Mouse (Mus musculus): ENCODE results near the gene Pkm. TPM values are rescaled to one million over a fixed set of nuclear protein-coding genes. Genes with fewer than 3 reads are reported as not detected.

Gene Pkm
- polyA plus RNA-seq, 1 experiment from 2014 or later, result 1,075 TPM

DNA sequence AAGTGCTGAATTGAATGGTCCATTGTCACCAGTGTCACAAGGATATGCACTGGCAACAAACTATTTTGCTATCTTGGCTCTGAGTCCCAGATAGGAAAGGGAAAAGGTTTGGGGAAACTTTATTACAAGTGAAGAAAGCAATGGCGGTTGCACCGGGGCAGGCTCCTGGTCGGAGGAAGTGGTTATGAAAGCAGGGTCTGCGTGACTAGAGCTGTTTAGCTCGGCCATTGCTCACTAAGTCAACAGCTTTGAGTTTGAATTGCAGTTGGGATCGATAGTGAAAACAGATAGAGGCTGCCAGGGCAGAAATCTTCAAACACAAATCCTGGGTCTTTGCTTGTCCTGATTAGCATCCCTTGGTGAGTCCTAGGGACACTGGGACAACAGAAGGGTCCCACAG, 11.7 kb downstream of the Pkm start:
- WGBS, result 87% methylated on average over 6 of the region's 6 CpGs
- no peak overlapping the region for H3K9ac ChIP-seq
- ATAC-seq (replicated peaks), result no peak
- peaks cover 71% of the 10 kb centered on the region for H3K36me3 ChIP-seq (replicated peaks)
- no peak overlapping the region for H3K4me2 ChIP-seq
- no peaks in the 10 kb centered on the region for H3K9me3 ChIP-seq
- peaks cover 14% of the 10 kb centered on the region for H3K4me1 ChIP-seq
- no peak overlapping the region for H3K27ac ChIP-seq
- H3K27me3 ChIP-seq (replicated peaks), result no peaks in the 10 kb centered on the region
- H3K4me3 ChIP-seq, result no peak overlapping the region

DNA sequence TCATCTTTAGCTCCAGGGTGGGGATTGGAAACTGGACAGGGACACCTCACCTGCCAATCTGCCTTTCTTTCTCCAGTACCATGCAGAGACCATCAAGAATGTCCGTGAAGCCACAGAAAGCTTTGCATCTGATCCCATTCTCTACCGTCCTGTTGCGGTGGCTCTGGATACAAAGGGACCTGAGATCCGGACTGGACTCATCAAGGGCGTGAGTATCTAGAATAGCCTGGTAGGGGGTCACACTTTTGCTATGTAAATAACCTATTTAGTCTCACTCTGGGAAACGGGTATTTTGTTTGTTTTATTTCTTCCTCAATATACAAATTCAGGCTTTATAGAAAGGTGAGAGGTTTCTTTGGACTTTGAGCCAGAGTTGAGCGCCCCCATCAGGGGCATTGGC, 12.3 kb downstream of the Pkm start:
- no peak overlapping the region for H3K9ac ChIP-seq
- H3K36me3 ChIP-seq (replicated peaks), result peaks cover 76% of the 10 kb centered on the region
- H3K27ac ChIP-seq, result no peak overlapping the region
- H3K4me2 ChIP-seq, result no peak overlapping the region
- H3K4me3 ChIP-seq, result no peak overlapping the region
- no peak for ATAC-seq (replicated peaks)
- H3K9me3 ChIP-seq, result no peaks in the 10 kb centered on the region
- no peaks in the 10 kb centered on the region for H3K27me3 ChIP-seq (replicated peaks)
- peaks cover 8% of the 10 kb centered on the region for H3K4me1 ChIP-seq
- WGBS, result 70% methylated on average over 7 of the region's 7 CpGs

GRCm38 (mm10) chr9:59669172-59669571, 13.0 kb downstream of the Pkm start:
- Histone ChIP-seq H3K4me3 (no peak overlapping the region), H3K4me2 (no peak overlapping the region), H3K27ac (no peak overlapping the region), H3K4me1 (0 out of 2 replicates have a peak, but pooled peaks cover under 1% of the 10 kb centered on the region), H3K9me3 (no peaks in the 10 kb centered on the region), H3K36me3 (replicated peaks) (peaks cover 81% of the 10 kb centered on the region), H3K27me3 (replicated peaks) (no peaks in the 10 kb centered on the region), H3K9ac (no peak overlapping the region)
- ATAC-seq (replicated peaks), result no peak
- WGBS, result 77% methylated on average over 4 of the region's 4 CpGs

DNA sequence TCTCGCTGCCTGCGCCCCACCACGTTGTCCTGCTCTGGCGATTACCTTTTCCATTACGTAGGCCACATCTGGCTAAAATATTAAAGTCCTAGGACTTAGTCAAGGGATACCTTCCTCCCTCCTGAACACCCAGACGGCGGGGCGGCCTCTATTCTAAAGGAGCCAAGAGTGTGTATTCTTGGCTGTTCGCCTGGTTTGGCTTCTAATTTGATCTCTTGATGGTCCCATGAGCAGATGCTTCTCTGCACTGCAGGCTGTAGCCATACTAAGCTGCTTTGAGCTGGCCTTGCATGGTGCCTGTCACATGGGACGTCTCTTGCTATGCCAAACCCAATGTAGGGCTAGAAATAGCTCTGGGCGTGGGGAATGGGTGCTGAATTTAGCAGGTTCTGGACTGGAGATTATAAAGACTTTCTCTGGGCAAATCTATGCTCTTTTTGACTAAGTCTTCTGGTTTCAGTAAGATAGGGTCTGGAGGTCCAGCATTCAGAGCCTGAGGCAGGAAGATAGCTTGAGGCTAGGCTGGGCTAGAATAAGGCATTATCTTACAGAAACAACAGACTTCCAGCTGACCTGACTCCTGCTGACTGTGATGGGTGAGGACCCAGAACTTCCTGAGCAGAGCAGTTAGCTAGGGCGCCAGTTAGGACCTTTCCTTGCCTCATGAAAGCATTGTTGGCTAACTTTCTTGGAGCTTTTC, 16.2 kb downstream of the Pkm start:
- Histone ChIP-seq H3K9me3 (no peaks in the 10 kb centered on the region), H3K4me2 (no peak overlapping the region), H3K27me3 (replicated peaks) (no peaks in the 10 kb centered on the region), H3K9ac (no peak overlapping the region), H3K4me1 (no peaks in the 10 kb centered on the region), H3K27ac (no peak overlapping the region), H3K36me3 (replicated peaks) (peaks cover 88% of the 10 kb centered on the region), H3K4me3 (no peak overlapping the region)
- 88% methylated on average over 12 of the region's 12 CpGs for WGBS
- no peak for ATAC-seq (replicated peaks)

DNA sequence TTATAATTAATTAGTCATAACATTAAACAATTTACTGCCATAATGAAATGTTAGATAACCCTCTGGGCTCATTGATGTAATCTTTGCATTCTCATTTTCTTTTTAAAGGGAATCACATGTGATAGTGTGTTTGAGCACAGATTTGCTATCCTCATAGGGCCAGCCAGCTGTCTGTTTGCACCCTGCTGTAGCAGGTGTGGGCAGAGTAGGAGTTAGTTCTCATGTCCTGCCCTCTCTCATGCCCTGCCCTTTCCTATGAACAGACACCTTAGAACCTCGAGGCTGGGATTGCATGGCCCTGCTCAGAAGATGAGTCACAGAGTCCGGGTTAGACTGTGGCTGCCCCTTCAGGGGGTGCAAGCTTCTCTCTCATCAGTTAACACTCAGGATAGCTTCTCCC, 17.3 kb downstream of the Pkm start:
- Histone ChIP-seq H3K4me2 (no peak overlapping the region), H3K9me3 (no peaks in the 10 kb centered on the region), H3K36me3 (replicated peaks) (peaks cover 90% of the 10 kb centered on the region), H3K4me1 (no peaks in the 10 kb centered on the region), H3K4me3 (no peak overlapping the region), H3K27me3 (replicated peaks) (no peaks in the 10 kb centered on the region), H3K27ac (no peak overlapping the region), H3K9ac (no peak overlapping the region)
- WGBS, result 74% methylated on average over 2 of the region's 2 CpGs
- no peak for ATAC-seq (replicated peaks)

GRCm38 (mm10) chr9:59675598-59675997, 19.4 kb downstream of the Pkm start:
- Histone ChIP-seq H3K36me3 (replicated peaks) (peaks cover 77% of the 10 kb centered on the region), H3K4me2 (no peak overlapping the region), H3K4me1 (peaks cover 12% of the 10 kb centered on the region), H3K9me3 (no peaks in the 10 kb centered on the region), H3K27ac (no peak overlapping the region), H3K4me3 (no peak overlapping the region), H3K27me3 (replicated peaks) (peaks cover 2% of the 10 kb centered on the region; the same call in 1 of the 2 replicates), H3K9ac (no peak overlapping the region)
- no peak for ATAC-seq (replicated peaks)
- 88% methylated on average over 14 of the region's 14 CpGs for WGBS

GRCm38 (mm10) chr9:59678313-59678712, 22.1 kb downstream of the Pkm start:
- Histone ChIP-seq H3K27ac (no peak overlapping the region), H3K4me3 (no peak overlapping the region), H3K4me2 (no peak overlapping the region), H3K4me1 (peaks cover 15% of the 10 kb centered on the region), H3K9me3 (no peaks in the 10 kb centered on the region), H3K9ac (no peak overlapping the region), H3K27me3 (replicated peaks) (peaks cover 9% of the 10 kb centered on the region), H3K36me3 (replicated peaks) (peaks cover 51% of the 10 kb centered on the region)
- WGBS, result 7% methylated on average over 1 of the region's 1 CpGs
- ATAC-seq (replicated peaks), result no peak; the same call in 1 of the 2 replicates

- Histone ChIP-seq H3K4me3 (peak within 1 kb of the TSS; percentile 65), H3K27me3 (replicated peaks) (peaks cover 9% of the 10 kb centered on the region), H3K36me3 (replicated peaks) (peaks cover 37% of the 10 kb centered on the region), H3K4me1 (peaks cover 15% of the 10 kb centered on the region), H3K27ac (peak within 1 kb of the TSS; percentile 50; the same call in 1 of the 2 replicates), H3K4me2 (peak within 1 kb of the TSS; percentile 96), H3K9ac (peak within 1 kb of the TSS; percentile 72), H3K9me3 (no peaks in the 10 kb centered on the region)
- 1% methylated on average over 47 of the region's 47 CpGs for WGBS
- ATAC-seq (replicated peaks), result peak; percentile 96
Observed at GRCm38 (mm10) chr9:59679678-59680533, 23.7 kb downstream of the Pkm start, which contains the start of gene Gramd2. Gene Gramd2 (plus strand): TSS chr9:59680144.

GRCm38 (mm10) chr9:59680534-59680875, 24.3 kb downstream of the Pkm start:
- Histone ChIP-seq H3K36me3 (replicated peaks) (peaks cover 31% of the 10 kb centered on the region), H3K9ac (peak overlapping the region; percentile 72), H3K27ac (0 out of 2 replicates have a peak overlapping the region, but pooled peaks have one; percentile 50), H3K9me3 (no peaks in the 10 kb centered on the region), H3K27me3 (replicated peaks) (peaks cover 9% of the 10 kb centered on the region), H3K4me3 (peak overlapping the region; percentile 65), H3K4me2 (peak overlapping the region; percentile 96), H3K4me1 (peaks cover 15% of the 10 kb centered on the region)
- WGBS, result 9% methylated on average over 16 of the region's 16 CpGs
- ATAC-seq (replicated peaks), result peak; percentile 51

DNA sequence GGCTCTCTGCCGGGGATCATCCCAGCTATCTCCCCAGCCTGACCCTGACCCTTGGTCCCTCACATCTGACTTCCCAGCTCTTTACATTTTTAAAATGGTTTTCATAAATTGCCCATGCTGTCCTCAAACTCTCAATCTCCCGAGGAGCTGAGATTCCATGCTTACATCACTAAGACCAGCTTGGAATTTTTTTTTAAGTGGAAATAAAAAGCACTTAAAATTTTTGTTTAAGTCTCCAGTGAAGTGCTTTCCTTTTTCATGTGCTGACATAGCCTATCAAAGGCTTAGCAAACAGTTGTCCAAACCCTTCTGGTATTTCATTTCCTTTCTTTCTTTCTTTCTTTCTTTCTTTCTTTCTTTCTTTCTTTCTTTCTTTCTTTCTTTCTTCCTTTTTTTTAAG, 27.9 kb downstream of the Pkm start:
- no peaks in the 10 kb centered on the region for H3K9me3 ChIP-seq
- peaks cover 9% of the 10 kb centered on the region for H3K27me3 ChIP-seq (replicated peaks)
- no peak overlapping the region for H3K27ac ChIP-seq
- H3K4me3 ChIP-seq, result no peak overlapping the region
- no peak for ATAC-seq (replicated peaks)
- H3K4me1 ChIP-seq, result peaks cover 15% of the 10 kb centered on the region
- no peak overlapping the region for H3K9ac ChIP-seq
- H3K36me3 ChIP-seq (replicated peaks), result peaks cover 1% of the 10 kb centered on the region; the same call in 1 of the 2 replicates
- no peak overlapping the region for H3K4me2 ChIP-seq
- 77% methylated on average over 2 of the region's 2 CpGs for WGBS

- 45% methylated on average over 6 of the region's 6 CpGs for WGBS
- no peaks in the 10 kb centered on the region for H3K36me3 ChIP-seq (replicated peaks)
- no peak overlapping the region for H3K4me2 ChIP-seq
- no peak for ATAC-seq (replicated peaks)
- H3K27ac ChIP-seq, result no peak overlapping the region
- H3K9ac ChIP-seq, result no peak overlapping the region
- H3K4me3 ChIP-seq, result no peak overlapping the region
- peaks cover 9% of the 10 kb centered on the region for H3K4me1 ChIP-seq
- no peaks in the 10 kb centered on the region for H3K9me3 ChIP-seq
- no peaks in the 10 kb centered on the region for H3K27me3 ChIP-seq (replicated peaks)
Observed at GRCm38 (mm10) chr9:59687416-59688046, 31.4 kb downstream of the Pkm start.

DNA sequence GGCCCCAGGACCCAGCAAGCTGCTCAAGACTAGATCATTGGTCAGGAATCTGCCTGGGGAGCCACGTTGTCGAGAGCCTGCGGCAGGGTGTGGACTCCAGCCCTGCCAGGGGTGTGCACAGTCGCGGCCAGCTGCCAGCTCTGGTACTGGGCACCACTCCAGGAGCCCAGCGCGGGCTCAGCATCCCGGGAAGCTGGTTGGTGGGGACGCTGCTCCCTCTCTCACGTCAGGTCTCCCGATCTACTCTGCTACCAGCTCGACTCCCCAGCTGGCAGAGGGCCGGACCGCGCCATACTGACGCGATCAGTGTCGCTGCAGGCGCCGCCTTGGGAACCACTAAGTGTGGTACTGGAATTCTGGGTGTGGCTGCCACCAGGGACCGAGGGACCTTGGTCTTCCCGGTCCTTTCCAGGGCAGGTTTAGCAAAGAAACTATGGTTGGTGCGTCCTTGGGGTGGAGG, 35.5 kb downstream of the Pkm start:
- peak overlapping the region; percentile 32 for H3K4me3 ChIP-seq
- no peaks in the 10 kb centered on the region for H3K27me3 ChIP-seq (replicated peaks)
- 4% methylated on average over 23 of the region's 23 CpGs for WGBS
- ATAC-seq (replicated peaks), result peak; percentile 91
- H3K9ac ChIP-seq, result peak overlapping the region; percentile 22
- H3K4me2 ChIP-seq, result peak overlapping the region; percentile 54
- peaks cover 9% of the 10 kb centered on the region for H3K4me1 ChIP-seq
- H3K9me3 ChIP-seq, result no peaks in the 10 kb centered on the region
- H3K27ac ChIP-seq, result peak overlapping the region; percentile 19
- no peaks in the 10 kb centered on the region for H3K36me3 ChIP-seq (replicated peaks)
